Mouse (Mus musculus): ENCODE measurements around the gene Nktr. TPM values are rescaled to one million over a fixed set of nuclear protein-coding genes. Genes with fewer than 3 reads are reported as not detected.

Nktr gene
- polyA plus RNA-seq, 1 experiment from 2014 or later, result 75.3 TPM

DNA sequence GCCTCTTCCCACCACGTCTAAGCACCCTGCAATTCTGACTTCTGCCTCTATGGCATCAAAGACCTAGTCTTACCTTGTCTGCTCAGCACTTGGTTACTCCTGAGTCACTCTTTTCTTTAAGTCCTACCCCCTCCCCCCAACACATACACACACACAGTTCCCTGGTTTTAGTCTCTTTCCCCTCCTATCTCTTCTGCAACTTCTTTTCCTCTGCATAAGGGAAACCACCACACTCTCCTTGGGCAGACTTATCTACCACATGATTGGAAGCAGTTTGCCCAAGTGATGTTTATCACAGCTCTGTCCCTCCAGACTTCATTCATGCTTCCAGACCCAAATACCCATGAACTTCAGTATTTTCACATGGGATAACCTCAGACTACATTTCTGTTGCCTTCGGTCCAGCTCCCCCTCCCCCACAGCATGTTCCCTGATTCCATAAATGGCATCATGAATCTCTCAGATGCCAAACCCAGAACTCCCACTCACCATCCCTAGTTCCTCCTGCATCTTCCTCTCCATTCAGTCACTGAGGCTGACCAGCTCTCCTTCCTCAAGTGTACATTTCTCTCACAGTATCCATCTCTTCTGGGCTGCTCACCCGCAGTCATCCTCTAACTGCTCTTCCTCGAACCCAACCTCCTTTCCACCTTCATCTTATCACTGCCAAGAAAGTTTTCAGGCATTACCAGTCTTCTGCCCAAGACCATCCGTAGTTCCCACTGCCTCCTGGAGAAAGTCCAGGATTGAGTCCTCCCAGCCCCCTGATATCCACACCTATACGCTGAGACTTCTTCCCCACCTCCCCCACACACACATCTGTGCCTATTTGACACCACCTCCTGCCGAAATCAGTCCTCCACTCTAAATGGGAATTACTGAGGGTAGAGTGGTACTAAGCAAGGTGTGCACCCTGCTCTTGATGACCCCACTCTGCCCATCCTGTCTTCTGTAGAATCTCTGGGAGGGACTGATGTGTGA is 10.2 kb upstream of the Nktr start:
- WGBS, result 71% methylated on average over 7 of the region's 7 CpGs

DNA sequence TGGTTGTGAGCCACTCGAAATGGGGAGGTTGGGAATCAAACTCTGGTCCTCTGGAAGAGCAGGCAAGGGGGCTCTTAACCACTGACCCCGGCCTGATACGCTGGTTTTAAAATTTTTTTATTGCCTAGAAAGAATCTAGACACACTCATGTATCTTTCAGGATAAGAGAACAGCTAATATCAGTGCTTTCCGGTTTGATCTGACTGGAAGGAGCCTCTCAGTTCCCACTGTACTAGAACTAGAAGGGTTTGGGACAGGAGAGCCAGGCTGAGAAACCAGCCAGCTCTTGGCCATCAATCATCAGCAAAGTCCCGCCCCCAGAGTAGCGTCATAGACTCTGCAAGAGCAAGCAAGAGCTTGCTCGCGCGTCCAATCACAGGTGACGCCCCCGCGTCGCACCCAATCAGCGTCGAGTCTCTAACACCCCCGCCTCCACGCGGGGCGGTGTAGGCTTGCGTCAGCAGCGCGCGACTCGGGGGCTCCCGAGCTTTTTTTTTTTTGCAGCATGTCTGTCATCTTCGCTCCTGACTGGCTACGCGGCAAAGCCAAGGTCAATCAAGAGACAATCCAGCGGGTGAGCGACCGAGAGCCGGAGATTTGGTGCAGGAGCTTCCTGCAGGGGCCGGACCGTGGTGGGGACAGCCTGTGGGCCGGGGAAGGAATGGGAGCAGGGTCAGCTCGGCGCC is 8.9 kb upstream of the Nktr start, which contains the start of gene Ss18l2:
TSS of gene Ss18l2 (plus strand) at position 432 of the 686 bp plus-strand sequence.
- peak within 1 kb of the TSS; percentile 86 for H3K27ac ChIP-seq (replicated peaks)
- peak within 1 kb of the TSS; percentile 61 for H3K4me3 ChIP-seq
- ATAC-seq (ENCODE audit: low FRiP score, low read depth), result peak; percentile 96
- peaks cover 9% of the 10 kb centered on the region; the same call in 1 of the 2 replicates for H3K36me3 ChIP-seq
- peak within 1 kb of the TSS; percentile 81 for H3K9ac ChIP-seq (replicated peaks)
- WGBS, result 6% methylated on average over 37 of the region's 37 CpGs
- peak within 1 kb of the TSS; percentile 74 for H3K4me2 ChIP-seq (replicated peaks)
- H3K27me3 ChIP-seq, result peaks cover 12% of the 10 kb centered on the region; the same call in 1 of the 2 replicates
- no peaks in the 10 kb centered on the region for H3K9me3 ChIP-seq
- peaks cover 23% of the 10 kb centered on the region for H3K4me1 ChIP-seq

More for the DNA sequence above, 10.2 kb upstream of the Nktr start:
- no peak for ATAC-seq (ENCODE audit: low FRiP score, low read depth)
- H3K36me3 ChIP-seq, result peaks cover 9% of the 10 kb centered on the region; the same call in 1 of the 2 replicates
- H3K9ac ChIP-seq (replicated peaks), result no peak overlapping the region
- peaks cover 30% of the 10 kb centered on the region for H3K4me1 ChIP-seq
- H3K27ac ChIP-seq (replicated peaks), result no peak overlapping the region
- H3K4me3 ChIP-seq, result no peak overlapping the region
- no peaks in the 10 kb centered on the region for H3K9me3 ChIP-seq
- peaks cover 12% of the 10 kb centered on the region; the same call in 1 of the 2 replicates for H3K27me3 ChIP-seq
- no peak overlapping the region for H3K4me2 ChIP-seq (replicated peaks)

DNA sequence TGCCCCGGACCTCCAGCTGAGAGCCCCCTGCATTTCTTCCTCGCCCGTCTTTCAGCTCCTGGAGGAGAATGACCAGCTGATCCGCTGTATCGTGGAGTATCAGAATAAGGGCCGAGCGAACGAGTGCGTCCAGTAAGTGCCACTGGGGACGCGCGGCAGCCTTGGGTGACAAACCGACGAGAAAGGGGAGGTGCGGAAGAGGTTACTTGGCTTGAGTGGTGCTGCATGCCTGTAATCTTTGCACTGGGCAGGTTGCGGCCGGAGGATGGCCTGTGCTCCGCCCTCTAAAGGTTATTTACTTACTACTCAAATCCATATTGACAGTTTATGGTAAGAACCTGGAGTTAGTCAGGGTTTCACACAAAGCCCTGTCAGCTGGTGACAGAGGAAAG is 8.4 kb upstream of the Nktr start:
- Histone ChIP-seq H3K9me3 (no peaks in the 10 kb centered on the region), H3K36me3 (peaks cover 9% of the 10 kb centered on the region; the same call in 1 of the 2 replicates), H3K27me3 (peaks cover 12% of the 10 kb centered on the region; the same call in 1 of the 2 replicates), H3K27ac (replicated peaks) (peak overlapping the region; percentile 86), H3K9ac (replicated peaks) (peak overlapping the region; percentile 81), H3K4me1 (peaks cover 18% of the 10 kb centered on the region), H3K4me2 (replicated peaks) (peak overlapping the region; percentile 74), H3K4me3 (peak overlapping the region; percentile 61)
- under 1% methylated on average over 18 of the region's 18 CpGs for WGBS
- ATAC-seq (ENCODE audit: low FRiP score, low read depth), result peak; percentile 39

DNA sequence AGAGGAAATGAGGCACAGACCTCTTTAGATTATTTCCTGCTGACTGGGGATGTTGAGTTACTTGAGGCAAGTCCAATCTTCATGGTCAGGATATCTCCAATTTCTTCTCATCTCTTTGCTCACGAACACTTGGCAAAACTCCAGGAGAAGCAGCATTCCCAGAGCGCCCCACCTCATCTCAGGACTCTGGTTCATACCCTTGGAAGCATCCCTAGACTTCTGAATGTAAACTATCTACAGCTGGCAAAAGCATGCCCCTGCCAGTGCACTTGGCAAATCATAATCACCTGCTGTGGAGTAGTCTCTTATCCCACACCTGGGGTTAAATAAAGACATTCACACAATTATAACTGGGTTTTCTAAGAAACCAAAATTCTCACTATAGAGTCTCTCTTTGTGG is 1.9 kb upstream of the Nktr start:
- Histone ChIP-seq H3K36me3 (peaks cover 9% of the 10 kb centered on the region; the same call in 1 of the 2 replicates), H3K4me1 (peaks cover 13% of the 10 kb centered on the region), H3K9me3 (no peaks in the 10 kb centered on the region), H3K9ac (replicated peaks) (no peak overlapping the region), H3K4me3 (no peak overlapping the region), H3K27me3 (no peaks in the 10 kb centered on the region), H3K4me2 (replicated peaks) (no peak overlapping the region), H3K27ac (replicated peaks) (no peak overlapping the region)
- WGBS, result 83% methylated on average over 2 of the region's 2 CpGs
- no peak for ATAC-seq (ENCODE audit: low FRiP score, low read depth)

DNA sequence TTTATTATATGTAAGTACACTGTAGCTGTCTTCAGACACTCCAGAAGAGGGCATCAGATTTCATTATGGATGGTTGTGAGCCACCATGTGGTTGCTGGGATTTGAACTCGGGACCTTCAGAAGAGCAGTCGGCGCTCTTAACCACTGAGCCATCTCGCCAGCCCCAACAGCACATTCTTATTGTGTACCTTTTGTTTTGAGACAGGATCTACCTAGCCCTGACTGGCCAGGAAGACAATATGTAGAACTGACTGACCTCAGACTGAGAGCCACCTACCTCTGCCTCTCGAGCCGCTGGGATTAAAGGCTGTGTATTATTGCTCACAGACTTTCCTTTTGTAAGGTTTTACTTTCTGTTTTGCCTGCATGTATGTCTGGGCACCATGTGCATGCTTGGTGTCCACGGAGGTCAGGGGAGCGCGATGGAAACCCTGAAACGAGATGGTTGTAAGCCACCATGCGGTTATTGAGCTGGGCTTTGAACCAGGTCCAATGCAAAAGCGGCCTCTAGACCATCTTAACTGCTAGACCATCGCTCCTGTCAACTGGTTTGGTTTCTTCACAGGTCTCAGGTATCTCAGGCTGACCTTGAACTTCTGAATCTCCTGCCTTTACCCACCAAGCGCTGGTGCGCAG is 781 bp upstream of the Nktr start:
- Histone ChIP-seq H3K4me3 (peak overlapping the region; percentile 96), H3K36me3 (no peaks in the 10 kb centered on the region), H3K4me1 (peaks cover 13% of the 10 kb centered on the region), H3K9me3 (no peaks in the 10 kb centered on the region), H3K27ac (replicated peaks) (peak overlapping the region; percentile 98), H3K4me2 (replicated peaks) (peak overlapping the region; percentile 61), H3K27me3 (no peaks in the 10 kb centered on the region), H3K9ac (replicated peaks) (peak overlapping the region; percentile 96)
- peak; percentile 3; the same call in 1 of the 2 replicates for ATAC-seq (ENCODE audit: low FRiP score, low read depth)
- 71% methylated on average over 15 of the region's 15 CpGs for WGBS

DNA sequence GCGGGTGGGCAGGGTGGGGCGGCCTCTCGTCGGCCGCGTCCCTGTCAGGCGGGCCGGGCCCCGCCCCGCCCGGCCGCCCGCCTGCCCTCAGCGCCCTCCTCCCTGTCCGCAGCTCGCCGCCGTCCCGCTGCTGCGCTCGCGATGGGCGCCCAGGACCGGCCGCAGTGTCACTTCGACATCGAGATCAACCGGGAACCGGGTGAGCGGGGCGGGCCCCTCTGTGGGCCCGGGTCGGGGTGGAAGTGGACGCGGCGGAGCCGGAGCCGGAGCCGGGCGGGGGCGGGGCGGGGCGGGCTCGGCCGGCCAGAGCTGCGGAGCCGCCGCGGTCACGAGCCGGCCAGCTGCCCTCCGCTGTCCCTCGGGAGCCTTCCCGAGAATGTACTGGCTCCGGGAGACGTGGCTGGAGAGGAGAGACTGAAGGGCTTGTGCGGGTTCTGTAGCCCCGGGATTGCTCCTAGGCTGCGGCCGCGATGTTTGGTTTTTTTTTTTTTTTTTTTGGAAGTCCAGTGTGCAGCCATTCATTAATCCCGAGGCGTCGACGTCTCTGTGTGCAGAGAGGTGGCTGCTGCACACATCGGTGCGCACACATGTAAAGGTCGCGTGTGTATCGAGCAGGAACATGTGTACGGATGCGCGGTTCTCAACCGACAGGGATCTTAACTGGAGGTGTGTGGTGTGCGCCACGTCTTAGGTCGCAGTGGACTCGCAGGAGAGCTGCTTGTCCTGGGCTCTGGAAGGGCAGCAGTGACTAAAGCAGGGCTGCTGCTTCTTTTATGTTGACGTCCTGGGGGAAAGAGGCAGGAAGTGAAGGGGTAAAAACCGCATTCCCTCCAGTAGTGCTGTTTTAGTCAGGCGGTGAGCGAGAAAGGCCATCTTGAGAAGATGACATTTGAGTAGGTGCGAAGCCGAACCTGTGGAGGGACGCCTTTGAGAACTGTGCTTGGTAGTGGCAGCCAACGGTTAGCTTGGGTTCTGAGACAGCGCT is 670 bp downstream of the Nktr start:
- no peaks in the 10 kb centered on the region for H3K9me3 ChIP-seq
- under 1% methylated on average over 55 of the region's 87 CpGs for WGBS

DNA sequence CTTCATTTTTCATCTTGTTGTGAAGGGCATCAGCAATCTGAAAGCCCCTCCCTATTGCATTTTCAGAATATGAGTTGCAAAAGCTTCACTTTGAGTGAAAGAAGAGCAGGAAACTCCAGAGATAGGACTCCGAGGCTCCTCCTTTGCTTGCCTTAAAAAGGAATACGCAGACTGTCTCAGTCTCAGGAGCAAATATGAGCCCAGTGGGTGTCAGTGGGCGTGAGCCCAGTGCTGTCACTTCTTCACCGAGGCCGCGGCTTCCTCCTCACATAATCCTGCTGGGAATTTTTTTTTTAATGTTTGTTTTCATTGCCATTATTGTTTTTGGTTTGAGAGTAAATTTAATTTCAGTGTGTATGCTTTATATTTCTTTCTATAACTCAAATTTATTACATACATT is 21.5 kb downstream of the Nktr start:
- no peak for ATAC-seq (ENCODE audit: low FRiP score, low read depth)
- H3K27me3 ChIP-seq, result no peaks in the 10 kb centered on the region
- no peak overlapping the region for H3K4me3 ChIP-seq
- WGBS, result 88% methylated on average over 6 of the region's 6 CpGs
- no peak overlapping the region for H3K9ac ChIP-seq (replicated peaks)
- peaks cover 46% of the 10 kb centered on the region for H3K36me3 ChIP-seq
- H3K4me1 ChIP-seq, result no peaks in the 10 kb centered on the region
- H3K9me3 ChIP-seq, result no peaks in the 10 kb centered on the region
- H3K4me2 ChIP-seq (replicated peaks), result no peak overlapping the region
- H3K27ac ChIP-seq (replicated peaks), result no peak overlapping the region

More for the DNA sequence above, 670 bp downstream of the Nktr start:
- Histone ChIP-seq H3K4me3 (peak overlapping the region; percentile 96), H3K9ac (replicated peaks) (peak overlapping the region; percentile 96), H3K4me2 (replicated peaks) (peak overlapping the region; percentile 95), H3K36me3 (no peaks in the 10 kb centered on the region), H3K27me3 (no peaks in the 10 kb centered on the region), H3K27ac (replicated peaks) (peak overlapping the region; percentile 98), H3K4me1 (peaks cover 13% of the 10 kb centered on the region)
- peak; percentile 75; the same call in 1 of the 2 replicates for ATAC-seq (ENCODE audit: low FRiP score, low read depth)

DNA sequence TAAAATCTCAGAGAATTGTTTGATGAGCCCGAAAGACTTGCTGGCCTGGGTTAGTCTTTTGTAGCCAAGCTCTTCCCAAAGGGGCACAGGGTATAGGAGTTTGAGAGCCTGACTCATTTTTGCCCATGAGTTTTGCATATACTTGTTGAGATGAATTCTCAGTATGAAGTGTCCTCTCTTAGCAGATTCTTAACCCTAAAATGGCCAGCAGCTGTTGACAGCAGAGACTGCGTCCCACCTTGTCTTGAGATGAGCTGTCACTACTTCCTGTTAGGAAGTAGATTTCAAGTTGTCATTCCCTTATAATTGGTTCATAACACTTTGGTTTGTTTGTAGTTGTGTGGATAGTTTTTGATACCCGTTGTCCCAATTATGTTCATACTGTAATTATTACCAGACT is 22.2 kb downstream of the Nktr start:
- no peaks in the 10 kb centered on the region for H3K9me3 ChIP-seq

DNA sequence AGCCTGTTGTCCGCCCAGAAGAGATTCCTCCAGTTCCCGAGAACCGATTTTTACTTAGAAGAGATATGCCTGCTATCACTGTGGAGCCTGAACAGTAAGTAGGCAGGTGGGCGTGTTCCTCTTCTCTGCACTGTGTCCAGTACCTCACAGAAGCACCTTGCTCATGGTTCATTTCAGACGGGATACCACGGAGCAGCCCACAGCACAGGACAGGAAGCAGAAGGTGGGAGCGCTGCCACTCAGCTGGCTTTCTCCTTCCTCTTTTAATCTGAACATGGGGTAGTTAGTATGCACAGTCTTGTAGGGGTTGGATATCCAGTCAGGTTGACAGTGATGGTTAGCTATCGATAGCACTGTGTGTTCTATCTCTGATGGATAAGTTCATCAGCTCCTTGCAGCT is 25.1 kb downstream of the Nktr start:
- 94% methylated on average over 8 of the region's 8 CpGs for WGBS
- ATAC-seq (ENCODE audit: low FRiP score, low read depth), result no peak
- Histone ChIP-seq H3K27me3 (no peaks in the 10 kb centered on the region), H3K9ac (replicated peaks) (no peak overlapping the region), H3K27ac (replicated peaks) (no peak overlapping the region), H3K9me3 (no peaks in the 10 kb centered on the region), H3K4me3 (no peak overlapping the region), H3K4me2 (replicated peaks) (no peak overlapping the region), H3K4me1 (no peaks in the 10 kb centered on the region), H3K36me3 (peaks cover 80% of the 10 kb centered on the region)

More for the DNA sequence above, 22.2 kb downstream of the Nktr start:
- H3K9ac ChIP-seq (replicated peaks), result no peak overlapping the region
- H3K4me2 ChIP-seq (replicated peaks), result no peak overlapping the region
- ATAC-seq (ENCODE audit: low FRiP score, low read depth), result no peak
- H3K36me3 ChIP-seq, result peaks cover 51% of the 10 kb centered on the region
- H3K27ac ChIP-seq (replicated peaks), result no peak overlapping the region
- 96% methylated on average over 3 of the region's 3 CpGs for WGBS
- no peaks in the 10 kb centered on the region for H3K27me3 ChIP-seq
- H3K4me1 ChIP-seq, result no peaks in the 10 kb centered on the region
- no peak overlapping the region for H3K4me3 ChIP-seq

DNA sequence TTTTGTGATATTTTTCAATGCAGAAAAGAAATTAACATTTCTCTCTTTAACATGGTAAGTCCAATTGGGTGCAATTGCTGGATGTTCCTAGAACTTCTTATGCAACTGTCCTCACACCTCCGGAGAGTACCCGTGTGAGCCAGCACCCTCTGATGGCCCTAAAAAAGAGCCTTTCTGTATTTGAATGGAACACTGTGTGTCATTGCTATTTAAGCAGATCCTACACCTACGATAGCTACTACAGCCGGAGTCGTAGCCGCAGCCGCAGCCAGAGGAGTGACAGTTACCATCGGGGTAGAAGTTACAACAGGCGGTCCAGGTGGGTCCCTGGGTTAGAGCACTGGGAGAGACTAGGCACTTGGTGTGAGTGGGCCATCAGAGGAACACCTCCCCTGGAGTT is 33.8 kb downstream of the Nktr start:
- ATAC-seq (ENCODE audit: low FRiP score, low read depth), result no peak
- no peaks in the 10 kb centered on the region for H3K9me3 ChIP-seq
- H3K27ac ChIP-seq (replicated peaks), result no peak overlapping the region
- H3K36me3 ChIP-seq, result peaks cover 86% of the 10 kb centered on the region
- H3K4me2 ChIP-seq (replicated peaks), result no peak overlapping the region
- H3K27me3 ChIP-seq, result no peaks in the 10 kb centered on the region
- no peak overlapping the region for H3K9ac ChIP-seq (replicated peaks)
- H3K4me1 ChIP-seq, result peaks cover under 1% of the 10 kb centered on the region; the same call in 1 of the 2 replicates
- H3K4me3 ChIP-seq, result no peak overlapping the region
- 94% methylated on average over 9 of the region's 9 CpGs for WGBS

DNA sequence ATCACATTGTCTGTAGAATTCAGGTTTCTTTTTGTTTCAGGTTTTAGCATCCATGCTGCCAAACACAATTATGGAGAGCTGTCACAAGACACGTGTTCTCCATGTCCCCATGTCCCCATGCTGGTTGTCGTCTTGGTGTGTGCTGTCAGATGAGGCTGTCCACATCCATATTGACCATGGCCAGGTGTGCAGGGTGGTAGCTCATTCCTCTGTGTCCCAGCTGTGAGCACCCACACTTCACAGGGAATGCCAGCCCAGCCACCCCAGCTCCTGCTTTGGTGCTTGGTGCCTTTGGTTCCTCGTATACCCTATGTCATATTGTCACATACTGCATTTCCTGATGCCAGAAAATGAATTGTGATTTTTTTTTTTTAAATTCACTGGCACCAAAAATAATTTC is 35.7 kb downstream of the Nktr start:
- Histone ChIP-seq H3K4me3 (no peak overlapping the region), H3K27me3 (no peaks in the 10 kb centered on the region), H3K9me3 (no peaks in the 10 kb centered on the region), H3K27ac (replicated peaks) (no peak overlapping the region), H3K4me2 (replicated peaks) (no peak overlapping the region), H3K36me3 (peaks cover 68% of the 10 kb centered on the region), H3K4me1 (peaks cover 12% of the 10 kb centered on the region), H3K9ac (replicated peaks) (no peak overlapping the region)
- WGBS, result 92% methylated on average over 3 of the region's 3 CpGs
- ATAC-seq (ENCODE audit: low FRiP score, low read depth), result no peak

All from midbrain, embryonic 12.5 days (tissue).